Mouse (Mus musculus): Measurements from ENCODE around the gene Ccdc85c. TPM values are rescaled to one million over a fixed set of nuclear protein-coding genes. Genes with fewer than 3 reads are reported as not detected.

Gene Ccdc85c
- total RNA-seq (2022) = 10 to 100 TPM; 41.1 to 49.4 (median 43.5) TPM

DNA sequence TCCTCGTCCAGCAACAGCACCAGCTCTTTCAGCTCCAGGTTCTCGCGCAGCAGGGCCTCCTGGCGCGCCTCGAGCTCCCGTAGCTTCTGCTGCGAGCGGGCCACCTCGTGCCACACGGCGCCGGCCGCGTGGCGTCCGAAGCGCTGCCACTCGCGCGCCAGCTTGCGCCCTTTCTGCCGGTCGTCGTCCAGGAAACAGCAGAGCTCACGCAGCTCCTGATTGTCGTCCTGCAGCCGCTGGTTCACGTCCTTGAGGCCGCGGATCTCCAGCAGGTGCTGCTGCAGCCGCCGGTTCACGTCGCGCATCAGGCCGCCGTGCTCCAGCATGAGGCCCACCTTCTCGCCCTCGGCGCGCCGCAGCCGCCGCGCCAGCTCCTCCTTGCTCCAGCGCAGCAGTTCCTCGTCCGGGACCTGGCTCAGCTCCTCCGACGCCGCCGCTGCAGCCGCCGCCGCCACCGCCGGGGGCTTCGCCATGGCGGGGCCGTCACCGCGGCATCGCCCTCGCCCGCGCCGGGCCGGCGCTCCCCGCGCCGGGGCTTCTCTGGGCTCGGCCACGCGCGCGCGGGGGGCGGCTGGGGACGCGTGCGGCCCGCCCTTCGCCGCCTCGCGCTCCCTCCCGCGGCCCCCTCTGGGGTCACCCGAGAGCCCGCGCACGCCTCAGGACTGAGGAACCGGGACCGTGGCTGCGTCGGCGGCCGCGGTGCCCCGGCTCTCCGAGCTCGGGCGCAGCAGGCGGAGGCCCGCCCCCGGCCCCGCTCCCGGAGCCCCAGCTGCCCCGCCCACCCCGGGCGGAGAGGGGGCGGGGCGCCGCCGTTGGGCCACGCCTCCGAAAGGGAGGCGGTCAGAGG is at the start of gene Ccdc85c:
TSS of gene Ccdc85c (minus strand) at position 765 of the 847 bp plus-strand sequence.
- peak in 1 of 2 experiments; percentile 27 for DNase-seq (ENCODE audit: low spot score in 2 of 2)

- DNase-seq (ENCODE audit: low spot score in 2 of 2) = no peak
Measured at GRCm38 (mm10) chr12:108320096-108320495, 44.9 kb upstream of the Ccdc85c start.

DNA sequence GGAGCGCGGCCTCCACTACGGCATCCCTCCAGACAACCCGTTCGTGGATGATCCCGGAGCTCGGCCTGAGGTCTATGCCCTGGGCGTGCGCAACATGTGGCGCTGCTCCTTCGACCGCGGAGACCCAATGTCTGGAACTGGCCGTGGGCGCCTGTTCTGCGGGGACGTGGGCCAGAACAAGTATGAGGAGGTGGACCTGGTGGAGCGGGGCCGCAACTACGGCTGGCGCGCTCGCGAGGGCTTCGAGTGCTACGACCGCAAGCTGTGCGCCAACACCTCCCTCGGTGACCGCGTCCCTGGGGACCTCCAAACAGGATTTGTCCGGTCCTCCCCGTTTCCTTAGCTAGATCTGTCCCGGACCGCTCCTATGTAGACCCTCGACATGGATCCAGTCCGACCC is 43.3 kb upstream of the Ccdc85c start:
- no peak for DNase-seq (ENCODE audit: low spot score in 2 of 2)

DNA sequence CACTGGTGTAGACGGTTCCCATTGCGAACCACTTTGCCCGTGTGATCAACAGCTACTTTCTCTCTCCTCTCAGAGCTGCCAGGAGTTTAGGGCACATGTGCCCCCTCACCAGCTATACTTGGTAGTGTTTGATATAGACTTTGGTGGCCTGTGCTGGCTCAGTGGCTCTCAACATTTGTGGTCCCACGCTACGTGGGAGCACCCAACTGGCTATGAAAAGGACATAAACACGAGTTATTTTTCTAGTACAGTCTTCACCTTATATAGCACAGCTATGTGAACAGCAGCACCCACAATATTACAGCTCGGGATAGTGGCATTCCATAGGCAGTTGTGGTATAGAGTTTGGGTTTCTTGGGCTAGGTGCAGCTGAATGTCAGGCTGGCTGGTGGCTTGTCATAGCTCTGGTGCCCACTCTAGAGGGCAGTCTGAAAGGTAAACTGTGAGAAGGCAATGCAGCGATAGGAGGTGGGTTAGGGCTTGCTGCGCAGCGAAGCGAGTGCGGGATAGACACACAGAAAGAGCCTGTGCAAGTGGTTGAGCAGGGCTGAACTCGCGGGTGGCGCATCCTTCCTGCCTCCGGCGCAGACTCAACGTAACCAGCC is 42.7 kb upstream of the Ccdc85c start:
- no peak for DNase-seq (ENCODE audit: low spot score in 2 of 2)

GRCm38 (mm10) chr12:108317201-108317738 is 42.0 kb upstream of the Ccdc85c start:
- DNase-seq (ENCODE audit: low spot score in 2 of 2) = no peak

GRCm38 (mm10) chr12:108316655-108317054 is 41.4 kb upstream of the Ccdc85c start:
- no peak for DNase-seq (ENCODE audit: low spot score in 2 of 2)

GRCm38 (mm10) chr12:108315818-108316217 is 40.6 kb upstream of the Ccdc85c start:
- no peak for DNase-seq (ENCODE audit: low spot score in 2 of 2)

GRCm38 (mm10) chr12:108313244-108313772 is 38.1 kb upstream of the Ccdc85c start:
- DNase-seq (ENCODE audit: low spot score in 2 of 2) = no peak

- DNase-seq (ENCODE audit: low spot score in 2 of 2) = no peak
Measured at GRCm38 (mm10) chr12:108312432-108312851, 37.2 kb upstream of the Ccdc85c start.

DNA sequence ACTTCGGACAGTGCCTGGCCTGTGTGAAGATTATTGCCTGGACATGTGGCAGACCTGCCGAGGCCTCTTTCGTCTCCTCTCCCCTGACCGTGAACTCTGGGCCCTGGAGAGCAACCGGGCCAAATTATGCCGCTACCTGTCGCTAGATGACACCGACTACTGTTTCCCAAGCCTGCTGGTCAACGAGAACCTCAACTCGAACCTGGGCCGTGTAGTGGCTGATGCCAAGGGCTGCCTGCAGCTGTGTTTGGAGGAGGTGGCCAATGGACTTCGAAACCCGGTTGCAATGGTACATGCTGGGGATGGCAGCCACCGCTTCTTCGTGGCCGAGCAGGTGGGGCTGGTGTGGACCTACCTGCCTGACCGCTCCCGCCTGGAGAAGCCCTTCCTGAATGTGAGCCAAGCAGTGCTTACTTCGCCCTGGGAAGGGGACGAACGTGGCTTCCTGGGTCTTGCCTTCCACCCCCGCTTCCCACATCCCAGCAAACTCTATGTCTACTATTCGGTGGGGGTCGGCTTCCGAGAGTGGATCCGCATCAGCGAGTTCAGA is 36.6 kb upstream of the Ccdc85c start:
- no peak for DNase-seq (ENCODE audit: low spot score in 2 of 2)

DNA sequence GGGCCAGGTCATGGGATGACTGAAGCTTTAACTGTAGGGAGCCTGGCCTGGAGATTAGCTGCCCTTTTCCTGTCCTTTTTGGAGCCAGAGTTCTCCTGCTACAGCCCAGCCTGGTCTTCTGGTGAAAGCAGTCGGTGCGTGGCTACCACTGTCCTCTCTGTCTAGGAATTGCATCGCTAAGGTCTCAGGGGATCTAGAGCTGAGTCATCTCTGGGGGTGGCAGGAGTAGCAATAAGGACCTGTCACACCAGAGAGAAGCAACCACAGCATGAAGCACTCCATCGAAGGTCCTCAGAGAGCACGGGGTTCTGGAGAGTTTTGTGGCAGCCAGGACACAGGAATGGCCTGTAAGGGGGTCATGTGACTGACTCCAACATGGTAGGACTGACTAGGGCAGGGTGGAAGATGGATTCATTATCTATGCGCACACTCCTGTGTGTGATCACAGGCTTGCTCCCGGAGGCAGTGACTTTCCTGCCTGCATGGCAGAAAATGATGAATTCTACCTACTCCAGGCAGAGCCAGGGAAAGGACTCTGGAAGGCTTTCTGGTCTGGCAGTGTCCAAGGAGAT is 35.3 kb upstream of the Ccdc85c start:
- DNase-seq (ENCODE audit: low spot score in 2 of 2) = no peak

DNA sequence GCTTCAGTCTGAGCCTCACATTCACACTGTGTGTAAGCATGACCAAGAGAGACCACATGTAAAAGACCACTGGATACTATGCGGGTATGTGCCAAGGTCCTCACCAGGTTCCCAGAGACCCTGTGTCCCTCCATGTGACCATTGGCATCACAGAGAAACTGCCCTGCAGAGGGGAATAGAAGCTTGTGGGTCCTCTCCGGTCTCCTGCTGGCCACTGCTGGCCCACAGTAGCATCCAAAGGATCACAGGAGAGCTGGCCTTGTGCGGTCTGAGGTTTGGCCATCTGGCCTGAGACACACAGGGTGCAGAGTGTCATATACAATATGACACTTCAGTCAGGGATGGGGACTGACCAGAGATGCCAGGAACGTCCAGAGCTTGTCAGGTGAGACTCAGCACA is 34.8 kb upstream of the Ccdc85c start:
- DNase-seq (ENCODE audit: low spot score in 2 of 2) = no peak

DNA sequence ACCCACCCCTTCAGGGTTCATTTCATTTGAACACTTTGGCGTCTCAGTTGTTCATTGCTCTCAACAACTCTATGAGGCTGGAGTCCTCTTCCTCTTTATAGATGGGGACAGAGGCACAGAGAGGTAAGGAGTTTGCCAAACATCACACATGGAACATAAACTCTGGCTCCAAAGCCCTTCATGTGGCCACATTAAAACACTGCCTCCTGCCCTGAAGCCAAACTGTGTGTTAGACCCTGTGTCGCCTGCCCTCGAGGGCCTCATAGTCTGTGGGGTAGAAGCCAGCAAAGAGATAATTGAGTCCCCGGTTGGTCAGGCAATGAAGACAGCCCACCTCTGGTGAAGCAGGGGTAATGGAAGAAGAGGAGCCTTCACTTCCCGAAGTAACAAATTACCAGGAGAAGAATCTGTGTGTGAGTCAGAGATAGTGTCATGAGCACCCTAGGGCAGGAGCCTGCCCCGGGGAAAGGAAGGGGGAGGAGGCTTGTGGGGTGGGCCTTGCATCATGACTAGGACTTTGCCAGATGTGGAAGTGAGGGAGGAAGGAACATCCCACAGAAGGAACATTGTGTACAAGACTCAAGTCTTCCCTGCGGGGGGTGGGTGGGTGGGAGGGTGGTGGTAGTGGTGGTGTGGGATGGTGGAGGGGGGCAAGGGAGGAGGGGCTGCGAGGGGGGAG is 34.0 kb upstream of the Ccdc85c start:
- DNase-seq (ENCODE audit: low spot score in 2 of 2) = peak in 1 of 2 experiments; percentile 35

DNA sequence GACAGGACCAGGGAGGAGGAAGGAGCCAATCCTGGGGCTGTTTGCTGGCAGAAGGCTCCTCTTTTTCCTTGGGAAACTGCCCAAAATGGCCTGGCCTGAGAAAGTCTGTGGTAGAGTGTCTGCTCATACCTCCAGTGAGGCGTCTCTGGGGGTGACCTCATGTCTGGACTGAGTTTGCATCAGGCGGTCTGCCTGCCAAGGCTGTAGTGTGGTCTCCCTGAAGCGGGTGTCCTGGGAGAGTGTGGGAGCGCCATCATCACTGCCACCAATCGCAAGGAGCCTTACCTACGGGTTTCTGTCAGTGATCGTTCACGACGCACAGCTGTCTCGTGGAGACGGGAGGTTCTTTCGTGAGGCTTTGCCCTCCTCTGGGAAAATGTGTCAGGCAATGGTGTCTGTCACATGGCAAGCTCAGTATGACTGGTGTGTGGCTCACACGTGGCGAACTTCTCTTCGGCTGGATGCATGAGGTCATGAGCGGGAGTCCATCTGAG is 33.2 kb upstream of the Ccdc85c start:
- DNase-seq (ENCODE audit: low spot score in 2 of 2) = peak; percentile 45 to 67

GRCm38 (mm10) chr12:108307553-108307952 is 32.3 kb upstream of the Ccdc85c start:
- peak in 1 of 2 experiments; percentile 20 for DNase-seq (ENCODE audit: low spot score in 2 of 2)

DNA sequence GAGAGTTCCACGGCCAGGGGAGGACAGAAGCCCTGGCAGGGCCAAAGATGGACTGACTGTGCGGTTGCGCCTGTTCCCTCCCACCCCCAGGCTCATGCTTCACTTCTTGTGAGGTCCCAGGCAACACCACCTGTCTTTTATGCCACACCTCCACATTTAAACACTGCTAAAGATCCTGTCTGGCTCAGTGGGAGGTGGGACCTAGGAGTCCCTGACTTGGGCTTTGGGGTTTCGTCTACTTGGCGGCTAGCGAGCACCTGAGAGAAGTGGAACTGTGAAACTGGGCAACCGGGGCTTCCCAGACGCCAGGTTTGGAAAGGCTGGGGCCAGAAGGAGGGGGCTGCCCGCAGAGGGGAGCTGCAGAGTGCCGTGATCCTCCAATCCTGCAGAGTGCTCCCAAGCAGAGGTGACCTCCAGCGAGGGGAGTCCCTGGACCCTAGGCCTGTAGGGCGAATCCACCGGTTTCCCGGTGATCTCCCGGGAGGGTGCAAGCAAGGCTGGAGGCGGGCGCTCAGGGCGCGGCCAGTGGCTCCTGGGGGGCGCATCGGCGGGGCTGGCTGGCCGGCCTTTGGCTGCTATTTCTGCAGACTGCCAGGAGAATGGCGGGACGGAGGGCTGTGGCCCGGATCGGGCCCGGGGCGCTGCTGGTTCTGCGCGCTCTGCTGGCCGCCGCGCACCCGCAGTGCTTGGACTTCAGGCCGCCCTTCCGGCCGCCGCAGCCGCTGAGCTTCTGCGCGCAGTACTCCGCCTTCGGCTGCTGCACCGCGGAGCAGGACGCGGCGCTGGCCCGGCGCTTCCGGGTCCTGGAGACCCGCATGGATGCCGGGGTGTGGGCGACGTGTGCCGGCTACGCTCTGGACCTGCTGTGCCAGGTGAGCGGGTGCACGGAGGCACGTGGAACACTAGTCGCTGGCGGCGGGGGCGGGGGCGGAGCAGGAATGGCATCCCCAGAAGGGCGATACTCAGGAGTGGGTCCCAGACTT is 30.9 kb upstream of the Ccdc85c start, which contains the start of gene Hhipl1:
TSS of gene Hhipl1 (plus strand) at position 459 of the 983 bp plus-strand sequence.
- DNase-seq (ENCODE audit: low spot score in 2 of 2) = peak in 1 of 2 experiments; percentile 30

GRCm38 (mm10) chr12:108305172-108305571 is 29.9 kb upstream of the Ccdc85c start:
- DNase-seq (ENCODE audit: low spot score in 2 of 2) = no peak

- peak in 1 of 2 experiments; percentile 26 for DNase-seq (ENCODE audit: low spot score in 2 of 2)
Measured at GRCm38 (mm10) chr12:108303778-108304365, 28.6 kb upstream of the Ccdc85c start.

GRCm38 (mm10) chr12:108301006-108301405 is 25.8 kb upstream of the Ccdc85c start:
- DNase-seq (ENCODE audit: low spot score in 2 of 2) = no peak

Data from gastrocnemius, adult 8-10 months (tissue).